Mouse (Mus musculus): ENCODE data around the gene Wrb. TPM values are rescaled to one million over a fixed set of nuclear protein-coding genes. Genes with fewer than 3 reads are reported as not detected.
"Not testable (repeated sequence)": the region's sequence is repeated elsewhere in the genome, so short reads cannot be mapped to it uniquely, and the experiment has no call there.

The Wrb gene
- total and polyA plus RNA-seq, 3 experiments = 34.5 to 58.8 (median 45.2) TPM

- dilution Hi-C loops (cut with MboI; ENCODE audit: extremely low pct_ligation_motif_present, extremely low pct_unique_long_range_greater_than_20kb, low sequenced_read_pairs) (no loop called here), in situ Hi-C loops (cut with MboI; ENCODE audit: low pct_ligation_motif_present, low pct_unique_long_range_greater_than_20kb, low sequenced_read_pairs) (no loop called here)
- H3K36me3 ChIP-seq (replicated peaks in 1 of 2; ENCODE audit: control insufficient read depth in 1 of 2, insufficient read depth in 1 of 2, low read length in 1 of 2) = peaks cover 22 to 34% of the 10 kb centered on the region in 2 experiments
- TF ChIP-seq CHD1 (IDR thresholded peaks at IDR 0.05; ENCODE audit: low read depth, low read length) (peak; percentile 74; the same call in 1 of the 2 replicates), ELF1 (IDR thresholded peaks at IDR 0.05; ENCODE audit: low read depth, low read length) (peak; percentile 29; the same call in 1 of the 2 replicates), GABPA (IDR thresholded peaks at IDR 0.05; ENCODE audit: insufficient replicate concordance, low read depth, low read length) (no peak), MEF2A (IDR thresholded peaks at IDR 0.05; ENCODE audit: borderline replicate concordance, low read depth, low read length) (0 out of 2 replicates have a peak, but pooled peaks have one; percentile 15), ZKSCAN1 (IDR thresholded peaks at IDR 0.05; ENCODE audit: borderline replicate concordance, low read depth, low read length) (no peak), SIN3A (IDR thresholded peaks at IDR 0.05; ENCODE audit: low read length) (peak; percentile 6; the same call in 1 of the 2 replicates)
- no peak overlapping the region for H3K27ac ChIP-seq (ENCODE audit: insufficient read depth, low read depth)
- H3K4me3 ChIP-seq (replicated peaks in 1 of 3; ENCODE audit: low read depth in 2 of 3, low read length in 2 of 3, poor library complexity in 1 of 3) = peak overlapping the region; percentile 61 to 77 (median 74)
- H3K4me2 ChIP-seq (ENCODE audit: insufficient read depth, low read depth, poor library complexity, severe bottlenecking) = peak overlapping the region; percentile 52
- peaks cover 4% of the 10 kb centered on the region for H3K27me3 ChIP-seq (replicated peaks)
- DNase-seq (ENCODE audit: extremely low read depth) = no peak
- H3K9ac ChIP-seq (ENCODE audit: insufficient read depth, low read depth) = peak overlapping the region; percentile 81
- peaks cover 3 to 36% of the 10 kb centered on the region in 2 experiments; a peak in 3 of 4 replicates for H3K4me1 ChIP-seq (ENCODE audit: control insufficient read depth in 1 of 2, insufficient read depth in 2 of 2)
- H3K9me3 ChIP-seq (replicated peaks; ENCODE audit: low read length) = no peaks in the 10 kb centered on the region
- H3K79me2 ChIP-seq (replicated peaks; ENCODE audit: control insufficient read depth, extremely low read depth, insufficient read depth, poor library complexity, severe bottlenecking) = peaks cover 18% of the 10 kb centered on the region
Observed at GRCm38 (mm10) chr16:96128466-96128865, 16.7 kb upstream of the Wrb start.

- DNase-seq (ENCODE audit: extremely low read depth); H3K4me2 ChIP-seq (ENCODE audit: insufficient read depth, low read depth, poor library complexity, severe bottlenecking); H3K27ac ChIP-seq (ENCODE audit: insufficient read depth, low read depth); in situ Hi-C loops (cut with MboI; ENCODE audit: low pct_ligation_motif_present, low pct_unique_long_range_greater_than_20kb, low sequenced_read_pairs); H3K27me3 ChIP-seq (replicated peaks); H3K9ac ChIP-seq (ENCODE audit: insufficient read depth, low read depth); dilution Hi-C loops (cut with MboI; ENCODE audit: extremely low pct_ligation_motif_present, extremely low pct_unique_long_range_greater_than_20kb, low sequenced_read_pairs): not testable (repeated sequence)
- TF ChIP-seq MYC (IDR thresholded peaks at IDR 0.05; ENCODE audit: low read depth, low read length) = peak; percentile 18; the same call in 1 of the 2 replicates
- Histone ChIP-seq H3K4me3 (replicated peaks in 1 of 3; ENCODE audit: low read depth in 2 of 3, low read length in 2 of 3, poor library complexity in 1 of 3) (peak overlapping the region in 2 of 3 experiments; percentile 54 to 64), H3K4me1 (ENCODE audit: control insufficient read depth in 1 of 2, insufficient read depth in 2 of 2) (peaks cover 13 to 30% of the 10 kb centered on the region in 2 experiments), H3K9me3 (replicated peaks; ENCODE audit: low read length) (peaks cover 10% of the 10 kb centered on the region), H3K36me3 (replicated peaks in 1 of 2; ENCODE audit: control insufficient read depth in 1 of 2, insufficient read depth in 1 of 2, low read length in 1 of 2) (peaks cover 0 to 27% of the 10 kb centered on the region in 2 experiments), H3K79me2 (replicated peaks; ENCODE audit: control insufficient read depth, extremely low read depth, insufficient read depth, poor library complexity, severe bottlenecking) (peaks cover 13% of the 10 kb centered on the region)
Observed at GRCm38 (mm10) chr16:96144748-96145109, 478 bp upstream of the Wrb start.

- H3K36me3 ChIP-seq (replicated peaks in 1 of 2; ENCODE audit: control insufficient read depth in 1 of 2, insufficient read depth in 1 of 2, low read length in 1 of 2) = peaks cover 0 to 35% of the 10 kb centered on the region in 2 experiments
- dilution Hi-C loops (cut with MboI; ENCODE audit: extremely low pct_ligation_motif_present, extremely low pct_unique_long_range_greater_than_20kb, low sequenced_read_pairs) (no loop called here), in situ Hi-C loops (cut with MboI; ENCODE audit: low pct_ligation_motif_present, low pct_unique_long_range_greater_than_20kb, low sequenced_read_pairs) (no loop called here)
- H3K27ac ChIP-seq (ENCODE audit: insufficient read depth, low read depth) = peak overlapping the region; percentile 40
- H3K79me2 ChIP-seq (replicated peaks; ENCODE audit: control insufficient read depth, extremely low read depth, insufficient read depth, poor library complexity, severe bottlenecking) = peaks cover 13% of the 10 kb centered on the region
- H3K9ac ChIP-seq (ENCODE audit: insufficient read depth, low read depth) = peak overlapping the region; percentile 50
- H3K4me3 ChIP-seq (replicated peaks in 1 of 3; ENCODE audit: low read depth in 2 of 3, low read length in 2 of 3, poor library complexity in 1 of 3) = peak overlapping the region; percentile 64 to 88 (median 84)
- H3K9me3 ChIP-seq (replicated peaks; ENCODE audit: low read length) = peaks cover 5% of the 10 kb centered on the region
- no peak for DNase-seq (ENCODE audit: extremely low read depth)
- peaks cover 1% of the 10 kb centered on the region for H3K27me3 ChIP-seq (replicated peaks)
- peaks cover 13 to 30% of the 10 kb centered on the region in 2 experiments for H3K4me1 ChIP-seq (ENCODE audit: control insufficient read depth in 1 of 2, insufficient read depth in 2 of 2)
- peak overlapping the region; percentile 79 for H3K4me2 ChIP-seq (ENCODE audit: insufficient read depth, low read depth, poor library complexity, severe bottlenecking)
- no peak for TF ChIP-seq MAFK (IDR thresholded peaks at IDR 0.05; ENCODE audit: insufficient replicate concordance, low read length)
- no peak for TF ChIP-seq ZC3H11A (IDR thresholded peaks at IDR 0.05; ENCODE audit: low read depth, low read length)
- TF ChIP-seq USF2 (conservative IDR thresholded peaks at IDR 0.05; ENCODE audit: low read depth, low read length) = no peak
- peak in 1 of 2 experiments; percentile 43; a peak in 2 of 4 replicates for TF ChIP-seq CTCF (conservative IDR thresholded peaks at IDR 0.05 in 1 of 2, IDR thresholded peaks at IDR 0.05 in 1 of 2; ENCODE audit: low read depth in 2 of 2, low read length in 2 of 2)
- TF ChIP-seq NRF1 (IDR thresholded peaks at IDR 0.05; ENCODE audit: low read depth, low read length) = no peak
- TF ChIP-seq JUN (IDR thresholded peaks at IDR 0.05; ENCODE audit: insufficient read depth, low read depth, low read length) = no peak
- no peak for TF ChIP-seq MAZ (IDR thresholded peaks at IDR 0.05; ENCODE audit: low read depth, low read length)
- TF ChIP-seq POLR2A (IDR thresholded peaks at IDR 0.05; ENCODE audit: low read depth, low read length) = no peak
- TF ChIP-seq ELF1 (IDR thresholded peaks at IDR 0.05; ENCODE audit: low read depth, low read length) = no peak
- TF ChIP-seq NELFE (IDR thresholded peaks at IDR 0.05; ENCODE audit: low read depth, low read length) = no peak
- no peak for TF ChIP-seq RCOR1 (conservative IDR thresholded peaks at IDR 0.05; ENCODE audit: low read depth, low read length)
- TF ChIP-seq ZKSCAN1 (IDR thresholded peaks at IDR 0.05; ENCODE audit: borderline replicate concordance, low read depth, low read length) = no peak
- TF ChIP-seq RAD21 (IDR thresholded peaks at IDR 0.05; ENCODE audit: low read depth, low read length) = peak; percentile 10
- no peak for TF ChIP-seq CHD2 (IDR thresholded peaks at IDR 0.05; ENCODE audit: low read length)
- no peak for TF ChIP-seq TCF12 (IDR thresholded peaks at IDR 0.05; ENCODE audit: low read depth, low read length)
- TF ChIP-seq E2F4 (IDR thresholded peaks at IDR 0.05; ENCODE audit: insufficient replicate concordance, low read depth, low read length) = no peak
- TF ChIP-seq CHD1 (IDR thresholded peaks at IDR 0.05; ENCODE audit: low read depth, low read length) = no peak
- no peak for TF ChIP-seq GABPA (IDR thresholded peaks at IDR 0.05; ENCODE audit: insufficient replicate concordance, low read depth, low read length)
- TF ChIP-seq ETS1 (conservative IDR thresholded peaks at IDR 0.05; ENCODE audit: low read depth, low read length) = no peak
- TF ChIP-seq BHLHE40 (IDR thresholded peaks at IDR 0.05; ENCODE audit: low read depth, low read length) = no peak
- 0 out of 2 replicates have a peak, but pooled peaks have one; percentile 30 for TF ChIP-seq MAX (IDR thresholded peaks at IDR 0.05; ENCODE audit: low read length)
- TF ChIP-seq ZNF384 (IDR thresholded peaks at IDR 0.05; ENCODE audit: low read depth, low read length) = no peak
Observed at GRCm38 (mm10) chr16:96145814-96146213, 607 bp downstream of the Wrb start.
